Mouse (Mus musculus): ENCODE data around the gene Speer4b. TPM values are rescaled to one million over a fixed set of nuclear protein-coding genes. Genes with fewer than 3 reads are reported as not detected.

Gene Speer4b
- polyA plus RNA-seq (2014; fragmentation: Illumina TruSeq; extraction: RNeasy Lipid Tissue Mini Kit (QIAGEN cat#74804); ENCODE audit: low read depth, low replicate concordance) = not detected

GRCm38 (mm10) chr5:27501338-27501737 is at the start of gene Speer4b:
TSS of gene Speer4b (minus strand) at chr5:27501438.

Measured in adrenal gland, adult 10 weeks (tissue).